Mouse (Mus musculus): ENCODE data around the gene Plekhg1.

Plekhg1 gene

DNA sequence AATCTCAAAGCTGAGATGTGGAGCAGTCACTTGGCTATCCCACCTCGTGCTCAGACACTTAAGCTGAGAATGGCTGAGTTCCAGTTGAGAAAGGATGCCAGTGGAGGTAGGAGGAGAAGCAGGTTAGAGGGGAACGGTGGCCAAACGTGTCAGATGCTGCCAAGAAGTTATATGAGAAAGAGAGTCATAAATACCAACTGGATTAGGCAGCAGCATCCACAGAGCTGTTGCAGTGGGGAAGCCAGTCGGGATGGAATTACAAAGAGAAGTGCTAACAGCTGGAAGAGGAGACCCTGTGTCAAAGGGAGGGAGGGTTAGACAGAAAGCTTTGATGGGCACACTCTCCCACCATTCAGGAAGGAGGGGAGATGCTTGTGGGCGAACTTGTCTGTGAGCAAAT lies 89.3 kb downstream of the Plekhg1 start:
- no peak for DNase-seq (ENCODE audit: low spot score)

DNA sequence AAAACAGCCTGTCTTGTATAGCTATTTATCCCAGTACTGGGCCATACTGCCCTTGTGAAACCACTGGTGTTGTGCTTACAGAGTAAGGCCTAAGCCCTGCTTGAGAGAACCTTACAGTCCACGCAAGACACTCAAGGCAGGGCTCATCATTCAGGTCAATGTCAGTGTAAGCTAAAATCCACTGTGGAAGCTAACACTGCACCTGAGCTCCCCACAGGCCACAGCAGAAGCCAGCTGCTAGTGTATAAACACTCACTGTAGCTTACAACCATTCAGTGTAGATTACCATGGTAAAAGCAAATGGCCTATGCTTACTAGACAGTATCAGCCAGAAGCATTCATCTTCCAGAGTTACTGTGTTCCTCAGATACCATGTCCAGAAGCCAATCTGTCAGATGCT lies 90.5 kb downstream of the Plekhg1 start:
- no peak for DNase-seq (ENCODE audit: low spot score)

DNA sequence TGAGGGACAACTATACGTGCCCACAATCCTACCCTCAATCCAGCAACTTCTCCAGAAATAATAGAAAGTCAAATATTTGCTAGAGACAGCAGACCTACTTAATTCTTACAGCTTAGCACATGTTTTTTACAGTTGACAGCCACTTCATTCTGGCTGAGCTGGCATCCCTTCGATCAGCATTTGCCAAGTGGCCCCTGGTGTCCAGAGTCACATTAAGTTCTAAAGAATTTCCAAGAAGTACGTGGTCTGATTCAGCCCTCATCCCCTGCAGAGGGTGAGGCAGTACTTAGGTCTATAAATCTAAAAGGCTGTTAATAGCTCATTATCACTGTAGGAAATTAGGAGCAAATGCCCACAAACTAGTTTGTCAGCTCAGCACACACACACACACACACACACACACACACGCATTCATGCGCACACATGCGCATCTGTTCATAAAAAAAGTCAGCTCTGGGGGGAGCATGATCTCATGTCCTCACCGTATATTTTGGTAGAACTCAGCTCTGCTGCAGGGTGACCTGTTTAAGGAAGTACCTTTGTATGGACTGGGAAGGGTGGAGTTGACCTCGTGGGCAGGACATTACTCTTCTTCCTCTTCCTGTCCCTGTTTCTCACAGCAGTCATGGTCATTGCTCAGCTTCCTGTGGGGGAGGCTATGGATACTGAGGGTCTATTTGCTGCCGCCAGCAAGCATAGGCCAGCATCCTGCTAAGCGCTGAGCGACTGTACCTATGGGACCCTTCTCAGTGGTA lies 91.6 kb downstream of the Plekhg1 start:
- DNase-seq (ENCODE audit: low spot score): no peak

DNA sequence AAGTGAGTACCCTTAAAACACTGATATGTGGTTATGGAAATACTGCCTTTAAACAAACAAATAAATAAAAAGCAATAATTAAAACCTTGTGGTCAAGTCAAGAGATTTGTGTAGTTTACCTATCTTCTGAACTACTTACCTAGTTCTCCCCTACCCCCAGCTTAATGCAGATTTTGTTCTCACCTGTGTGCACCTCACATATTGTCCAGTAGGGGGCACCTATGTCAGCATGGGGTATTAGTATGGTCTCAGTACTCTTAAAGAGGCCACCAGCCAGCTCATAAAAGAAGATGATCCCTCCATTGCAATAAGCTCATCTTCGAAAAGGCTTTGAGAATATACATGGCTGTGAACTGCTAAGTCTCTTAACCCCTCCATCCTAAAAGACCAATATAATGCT lies 93.9 kb downstream of the Plekhg1 start:
- no peak for DNase-seq (ENCODE audit: low spot score)

DNA sequence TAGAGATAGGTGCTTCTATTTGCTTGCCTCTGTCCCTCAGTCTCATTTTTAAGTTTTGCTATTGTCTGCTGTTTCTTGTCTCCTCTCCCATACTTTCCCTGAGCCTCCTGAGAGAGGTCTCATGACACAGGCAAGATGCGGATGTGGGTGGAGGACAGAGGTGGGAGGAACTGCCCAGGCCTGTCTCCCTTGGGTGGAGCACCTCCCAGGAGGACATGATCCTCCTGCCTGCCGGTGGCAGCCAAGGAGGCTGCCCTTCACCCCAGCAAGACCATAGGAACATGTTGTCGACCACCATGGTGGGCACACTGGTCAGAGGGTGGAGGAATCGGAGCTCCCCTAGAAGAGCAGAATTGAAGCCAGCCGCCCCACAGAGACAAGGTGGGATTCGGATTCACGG lies 94.5 kb downstream of the Plekhg1 start:
- DNase-seq (ENCODE audit: low spot score): no peak

DNA sequence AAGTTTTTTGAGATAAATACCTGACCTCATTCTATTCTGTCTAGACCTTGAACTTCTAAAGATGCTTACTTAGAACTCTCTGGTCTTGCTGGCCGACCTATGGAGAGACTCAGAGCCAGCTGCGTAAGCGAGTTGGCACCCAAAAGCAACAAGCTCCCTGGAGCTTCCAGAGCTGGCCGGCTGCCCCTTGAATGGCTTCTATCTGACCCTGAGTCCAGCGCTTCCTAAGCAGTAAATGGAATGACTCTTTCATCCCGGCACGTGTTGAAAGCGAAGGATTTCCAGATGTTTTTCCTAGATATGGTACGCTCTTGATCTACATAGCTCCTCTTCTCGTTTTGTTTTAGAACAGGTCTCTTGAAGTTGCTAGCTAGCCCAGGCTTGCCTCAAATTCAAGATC lies 95.5 kb downstream of the Plekhg1 start:
- peak; percentile 25 for DNase-seq (ENCODE audit: low spot score)

DNA sequence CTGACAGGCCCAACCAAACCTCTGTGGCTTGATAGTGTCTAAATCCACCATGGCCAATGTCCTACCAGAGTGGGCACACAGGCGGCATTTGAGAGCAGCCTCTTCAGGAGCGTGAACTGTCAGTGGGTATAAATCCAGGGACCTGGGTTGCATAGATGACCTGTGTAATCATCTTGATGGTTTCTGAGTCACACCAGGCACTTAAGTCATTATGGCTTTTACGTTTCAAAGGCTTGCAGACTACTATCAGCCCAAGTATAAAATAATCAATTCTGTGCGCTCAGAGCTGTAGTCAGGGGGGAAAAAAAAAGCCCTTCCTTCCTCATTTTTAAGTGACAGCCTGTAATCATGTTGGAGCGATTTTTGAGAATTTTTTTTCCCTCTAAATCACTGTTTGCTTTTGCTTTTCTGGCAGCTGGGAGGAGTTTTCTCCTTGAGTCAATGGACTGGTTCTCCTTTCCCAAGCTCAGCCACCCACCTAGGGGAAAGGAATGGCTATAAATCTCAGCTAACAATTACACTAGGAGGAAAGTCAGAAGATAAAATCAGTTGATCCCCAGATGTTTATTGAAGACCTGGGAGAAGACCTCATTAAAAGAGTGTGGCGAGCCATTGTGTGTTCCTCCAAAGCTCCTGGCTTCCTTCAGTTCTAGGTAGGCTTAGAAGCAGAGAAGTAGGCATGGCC lies 99.7 kb downstream of the Plekhg1 start:
- no peak for DNase-seq (ENCODE audit: low spot score)

DNA sequence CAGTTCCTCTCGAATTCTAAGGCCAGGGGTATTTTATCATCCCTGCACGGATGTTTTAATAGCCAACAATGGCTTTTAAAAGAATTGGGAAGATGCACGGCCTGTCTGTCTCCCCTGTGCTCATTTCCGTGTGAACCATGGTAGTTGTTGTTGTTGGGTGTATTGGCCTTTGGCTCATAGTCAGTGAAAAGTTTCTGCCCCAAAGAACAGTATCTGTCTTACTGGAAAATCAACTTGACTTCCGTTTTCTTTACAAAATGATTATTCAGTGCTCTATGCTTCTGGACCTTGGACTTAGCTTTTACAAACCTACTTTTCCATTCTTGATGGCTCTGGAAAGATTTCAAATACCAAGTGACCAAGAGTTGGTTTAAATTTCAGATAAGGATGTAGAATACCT lies 104.3 kb downstream of the Plekhg1 start:
- no peak for DNase-seq (ENCODE audit: low spot score)

DNA sequence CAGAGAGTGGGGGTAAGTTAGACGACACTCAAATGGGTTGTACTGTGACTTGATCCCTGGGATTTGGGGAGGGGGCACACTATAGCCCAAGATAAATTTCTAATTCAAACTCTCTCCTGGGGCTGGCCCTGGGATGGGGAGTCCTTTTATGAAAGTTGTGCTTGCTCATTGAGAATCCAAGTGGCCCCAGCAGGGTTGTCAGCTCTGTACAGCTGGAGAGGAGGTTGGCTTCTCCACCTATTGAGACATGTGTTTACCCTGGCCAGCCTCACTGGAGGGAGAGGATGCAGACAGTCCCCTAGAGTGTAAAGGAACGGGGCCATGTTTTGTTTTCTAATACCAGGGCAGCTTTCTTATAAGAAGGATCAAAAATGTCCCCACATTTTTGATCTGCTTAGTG lies 106.9 kb downstream of the Plekhg1 start:
- DNase-seq (ENCODE audit: low spot score): no peak

DNA sequence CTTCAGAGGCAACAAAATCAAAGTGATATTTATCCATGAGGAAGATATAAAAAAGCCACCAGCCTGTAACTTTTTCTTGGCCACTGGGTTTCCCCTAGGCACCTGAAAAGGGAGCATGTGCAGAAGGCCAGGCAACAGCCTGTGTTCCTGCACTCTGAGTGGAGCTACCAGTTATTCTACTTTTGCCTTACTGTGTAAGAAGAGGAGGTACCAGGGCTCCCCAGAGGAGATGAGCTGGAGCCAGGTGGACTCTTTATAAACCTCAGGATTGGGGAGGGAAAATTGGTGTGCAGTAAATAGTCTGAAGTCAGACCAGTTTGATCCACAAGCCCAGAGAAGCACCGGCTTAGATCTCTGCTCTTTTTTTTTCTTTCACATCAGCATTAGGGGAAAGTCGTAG lies 111.3 kb downstream of the Plekhg1 start:
- DNase-seq (ENCODE audit: low spot score): no peak

DNA sequence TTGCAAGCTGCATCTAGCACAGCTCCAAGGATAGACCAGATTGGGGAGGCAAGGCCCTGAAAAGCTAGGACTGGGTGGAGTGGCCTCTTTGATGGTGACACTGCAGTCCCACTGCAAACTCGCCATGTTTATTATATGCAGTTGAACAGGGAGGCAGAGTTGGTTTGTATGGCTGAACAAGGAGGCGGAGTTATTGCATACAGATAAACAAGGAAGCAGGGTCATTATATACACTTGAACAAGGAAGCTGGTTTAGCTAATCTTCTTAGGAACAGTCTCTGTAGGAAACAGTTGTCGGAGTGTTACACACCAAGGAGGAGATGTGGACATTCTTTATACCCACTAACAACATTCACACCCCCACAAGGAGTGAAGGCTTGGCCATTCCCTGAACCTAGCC lies 112.6 kb downstream of the Plekhg1 start:
- DNase-seq (ENCODE audit: low spot score): no peak

DNA sequence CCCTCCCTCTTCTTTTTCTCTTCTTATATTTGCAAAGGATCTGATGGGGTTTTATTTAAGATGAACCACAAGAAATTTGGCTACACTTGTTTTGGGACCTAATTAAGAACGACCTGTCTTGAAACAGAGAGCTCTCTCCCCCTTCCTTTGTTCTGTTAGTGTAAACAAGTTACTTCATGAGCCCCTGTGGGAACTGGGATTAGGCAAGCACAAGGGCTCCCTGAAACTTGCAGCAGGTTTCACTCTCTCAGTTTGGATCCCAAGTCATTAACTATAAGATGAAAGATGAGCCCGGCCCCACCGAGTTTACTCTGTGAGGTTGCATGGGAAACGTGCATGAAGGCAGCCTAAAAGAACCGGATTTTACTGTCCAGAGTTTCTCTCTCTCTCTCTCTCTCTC lies 117.7 kb downstream of the Plekhg1 start:
- no peak for DNase-seq (ENCODE audit: low spot score)

DNA sequence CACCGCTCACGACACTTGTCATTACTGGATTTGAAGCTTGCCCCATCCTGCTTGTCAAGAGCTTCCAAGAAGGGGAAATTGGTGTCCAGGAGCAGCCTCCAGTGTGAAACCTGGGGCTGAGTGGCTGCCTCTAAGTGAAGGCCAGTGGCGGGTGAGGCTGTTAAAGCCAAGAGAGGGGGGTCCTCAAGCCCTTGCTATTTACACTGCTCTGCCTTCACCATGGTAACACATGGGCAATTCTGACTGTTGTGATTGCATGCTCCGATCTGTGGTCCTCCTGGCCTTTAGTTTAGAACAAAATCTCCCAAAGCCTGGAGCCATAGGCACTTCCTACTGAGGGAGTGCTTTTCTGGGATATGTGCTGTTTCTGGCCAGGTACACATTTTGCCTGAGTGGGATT lies 118.3 kb downstream of the Plekhg1 start:
- DNase-seq (ENCODE audit: low spot score): no peak

DNA sequence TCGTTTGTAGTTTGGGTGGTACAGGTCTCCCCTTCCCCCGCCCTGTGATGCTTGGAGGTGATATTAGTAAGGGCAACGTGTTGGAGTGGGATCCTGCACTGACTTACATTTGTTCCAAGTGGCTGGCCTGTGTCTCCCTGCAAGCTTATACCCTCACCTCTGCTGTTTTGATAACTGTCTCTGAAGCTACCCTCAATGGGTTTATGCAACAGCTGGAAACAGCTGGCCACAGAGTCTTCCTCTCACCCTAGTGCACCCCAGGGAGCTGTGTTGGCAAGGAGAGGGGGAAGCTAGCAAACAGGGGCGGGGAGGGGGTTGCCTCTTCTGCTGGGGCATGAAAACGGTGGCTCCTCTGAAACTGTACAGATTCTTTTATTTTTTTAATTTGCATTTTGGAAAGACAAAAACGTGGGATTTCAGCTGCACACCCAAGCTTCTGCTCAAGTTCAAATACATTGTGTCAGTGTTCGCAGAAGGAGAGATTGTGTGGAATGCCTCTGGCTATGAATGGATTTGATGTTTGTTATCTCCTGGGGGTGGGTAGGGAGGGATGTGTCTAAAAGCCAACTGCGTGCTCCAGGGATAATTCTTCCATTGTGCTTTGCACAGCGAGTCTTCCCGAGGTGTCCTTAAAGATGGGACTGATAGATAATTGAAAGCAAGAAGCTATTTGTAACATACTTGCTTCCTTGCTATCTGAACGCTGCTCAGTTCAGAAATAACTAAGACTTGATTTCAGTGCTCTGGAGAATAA lies 119.0 kb downstream of the Plekhg1 start:
- no peak for DNase-seq (ENCODE audit: low spot score)

DNA sequence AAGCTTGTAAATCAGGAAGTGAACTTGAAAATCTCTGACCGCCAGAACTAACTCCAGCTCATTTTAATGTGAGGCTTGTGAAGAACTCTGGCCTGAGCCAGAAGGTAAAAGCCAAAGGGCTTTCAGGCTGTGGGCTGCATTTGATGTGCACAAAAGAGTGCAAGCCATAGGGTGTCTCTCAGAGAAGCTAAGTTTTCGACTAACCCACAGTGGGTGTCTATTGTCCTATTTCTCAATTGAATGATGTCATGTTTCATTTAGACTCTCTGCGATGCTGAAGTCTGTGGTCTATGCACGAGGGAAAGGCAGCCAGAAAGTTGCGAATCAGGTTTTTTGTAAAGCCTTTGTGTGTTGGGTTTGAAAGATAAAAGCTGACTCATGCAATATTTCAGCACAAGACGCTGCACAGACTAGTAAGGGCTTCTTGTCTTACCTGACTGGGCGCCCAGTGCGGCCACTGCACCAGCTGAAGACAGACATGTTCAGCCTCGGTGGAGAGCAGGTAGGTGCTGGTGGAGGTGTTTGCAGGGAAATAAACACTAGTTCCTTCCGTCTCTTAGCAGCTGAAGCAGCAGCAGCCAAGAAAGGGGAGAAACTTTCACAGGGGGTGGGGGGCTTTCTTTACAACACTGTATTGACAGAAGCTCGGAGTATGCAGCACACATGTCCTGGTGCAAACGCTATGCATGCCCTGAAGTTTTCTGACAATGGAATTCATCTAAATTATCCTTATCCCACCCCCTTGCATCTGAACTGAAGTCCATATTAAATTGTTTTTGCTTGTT lies 123.4 kb downstream of the Plekhg1 start:
- DNase-seq (ENCODE audit: low spot score): no peak

DNA sequence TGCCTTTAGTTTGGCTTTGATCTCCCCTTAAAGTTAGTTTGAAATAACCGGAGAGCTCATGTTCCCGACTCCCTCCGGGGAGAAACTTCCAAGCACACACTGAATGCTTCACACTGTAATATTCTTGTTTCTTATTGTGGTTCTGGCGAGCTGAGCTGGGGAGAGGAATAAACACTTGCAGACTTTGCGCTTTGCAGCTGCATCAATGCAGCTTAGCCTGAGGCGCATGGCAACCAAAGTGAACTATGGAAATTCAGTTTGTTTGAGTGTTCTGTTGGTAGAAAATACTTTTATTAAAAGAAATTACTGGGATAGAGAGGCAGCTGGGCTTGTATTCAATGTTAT lies 124.0 kb downstream of the Plekhg1 start:
- no peak for DNase-seq (ENCODE audit: low spot score)

DNA sequence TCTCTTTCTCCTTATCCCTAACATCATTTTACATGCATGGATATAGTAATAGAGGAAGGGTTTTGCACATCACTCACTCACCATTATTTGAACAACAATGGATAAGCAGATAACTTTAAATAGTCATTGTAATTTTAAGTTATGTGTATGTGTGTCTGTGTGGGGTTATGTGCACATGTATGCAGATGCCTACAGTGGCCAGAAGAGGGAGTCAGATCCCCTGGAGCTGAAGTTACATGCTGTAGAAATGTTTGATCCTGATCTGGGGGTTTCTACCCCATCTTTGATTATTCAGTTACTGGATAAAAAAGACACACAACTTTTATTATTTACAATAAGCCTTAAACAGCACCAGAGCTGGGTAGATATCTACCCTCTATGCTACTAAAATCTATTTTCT lies 127.1 kb downstream of the Plekhg1 start:
- DNase-seq (ENCODE audit: low spot score): no peak

DNA sequence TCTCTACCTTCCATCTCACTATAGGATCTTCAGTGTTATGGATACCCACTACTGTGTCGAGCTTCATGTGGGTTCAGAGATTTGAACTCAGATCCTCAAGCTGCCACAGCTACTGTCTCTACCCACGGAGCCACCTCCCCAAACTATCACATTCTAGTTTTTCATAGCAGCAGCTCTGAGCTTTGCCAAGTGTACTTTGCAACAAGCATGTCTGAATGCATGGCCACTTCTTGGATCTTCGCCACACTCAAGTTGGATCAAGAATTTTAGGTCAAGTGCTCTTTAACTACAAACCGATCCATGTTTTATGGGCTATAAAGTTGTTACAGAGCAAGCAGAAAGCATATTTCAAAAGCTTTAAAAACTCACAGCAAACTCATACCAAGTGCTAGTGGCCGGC lies 130.7 kb downstream of the Plekhg1 start:
- DNase-seq (ENCODE audit: low spot score): no peak

DNA sequence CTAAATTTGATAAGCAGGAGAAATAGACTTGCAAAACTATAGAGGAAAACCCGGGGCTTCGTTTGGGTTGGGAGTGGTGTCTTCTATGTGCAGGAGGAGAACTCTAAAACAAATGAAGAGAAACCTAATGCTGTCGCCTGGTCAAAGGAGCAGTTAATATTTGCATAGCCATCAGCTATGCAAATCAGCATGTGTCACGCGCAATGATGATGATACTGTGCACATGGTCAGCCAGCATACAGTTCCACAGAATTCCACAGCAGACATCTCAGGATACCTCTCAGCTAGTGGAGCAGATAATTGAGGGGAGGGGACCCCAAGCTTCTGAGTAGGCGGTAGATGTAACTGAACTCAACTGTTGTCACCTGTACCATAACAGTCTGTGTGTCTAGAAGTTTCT lies 133.3 kb downstream of the Plekhg1 start:
- no peak for DNase-seq (ENCODE audit: low spot score)

DNA sequence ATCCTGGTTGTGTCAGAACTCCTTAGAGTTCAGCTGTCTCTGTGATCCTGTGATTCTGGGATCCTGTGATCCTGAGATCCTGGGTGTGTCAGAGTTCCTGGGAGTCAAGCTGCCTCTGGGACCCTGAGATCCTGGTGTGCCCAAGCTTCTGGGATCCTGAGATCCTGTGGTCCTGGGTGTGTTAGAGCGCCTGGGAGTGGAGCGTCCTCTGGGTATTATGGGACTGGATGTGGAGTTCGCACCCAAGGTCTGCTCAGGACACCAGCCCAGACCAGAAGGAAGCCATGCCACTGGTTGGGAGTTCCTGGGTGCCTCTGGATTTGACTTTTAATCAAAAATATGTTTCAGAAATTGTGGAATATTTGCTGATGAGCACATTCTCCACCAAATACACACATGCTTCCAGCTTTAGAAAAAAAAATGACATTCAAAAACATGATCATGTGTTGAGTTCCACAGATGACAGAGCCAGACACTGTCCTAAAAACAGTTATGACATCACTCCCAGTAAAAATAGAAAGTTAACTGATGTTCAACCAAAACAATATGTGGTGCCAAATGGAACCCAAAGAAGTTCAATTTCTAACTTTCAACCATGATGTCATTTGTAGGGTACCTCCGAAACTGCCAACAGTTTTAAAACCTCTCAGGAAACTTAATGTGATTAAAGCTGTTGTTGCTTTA lies 137.8 kb downstream of the Plekhg1 start:
- DNase-seq (ENCODE audit: low spot score): no peak

DNA sequence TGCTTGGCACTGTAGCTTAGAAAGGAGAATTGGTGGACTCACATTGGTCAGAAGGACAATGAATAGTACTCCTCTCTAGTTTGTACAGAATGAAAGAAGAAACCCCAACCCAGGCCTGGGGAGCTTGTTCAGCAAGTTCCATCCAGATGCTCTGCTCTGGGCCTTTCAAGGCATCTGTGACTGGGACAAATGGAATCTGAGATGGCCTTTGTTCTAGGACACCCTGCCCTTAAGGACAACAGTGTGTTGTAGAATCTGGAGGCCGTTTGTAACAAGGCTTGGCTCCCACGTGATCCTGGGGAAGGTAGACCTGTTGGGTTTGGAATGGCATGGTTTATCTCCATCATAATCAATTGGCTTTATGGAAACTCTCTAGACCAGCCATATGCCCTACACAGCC lies 141.0 kb downstream of the Plekhg1 start:
- DNase-seq (ENCODE audit: low spot score): no peak

DNA sequence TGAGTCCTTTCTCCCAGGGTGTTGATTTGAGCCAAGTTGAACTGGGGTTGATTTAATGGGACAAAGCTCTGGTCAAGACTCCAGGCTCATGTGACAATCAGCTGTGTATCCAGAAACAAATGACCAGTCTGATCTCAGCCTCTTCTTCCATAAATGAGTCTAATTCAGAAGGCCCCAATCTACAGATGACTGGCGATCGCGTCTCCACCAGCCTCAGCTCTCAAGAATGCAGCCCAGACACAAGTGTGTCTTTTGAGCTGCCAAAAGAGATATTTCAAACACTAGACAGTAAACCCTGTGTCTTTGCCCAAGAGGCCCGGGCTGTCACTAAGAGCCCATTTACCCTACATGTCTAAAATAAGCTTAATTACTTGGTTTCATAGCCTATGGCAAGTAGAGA lies 148.3 kb downstream of the Plekhg1 start:
- no peak for DNase-seq (ENCODE audit: low spot score)

Data from ovary, postnatal 36 days (tissue).